Mouse (Mus musculus) lung, adult 2 months (tissue): ENCODE results near the gene Ptprg.

Source experiments
- CTCF ChIP-seq: fragments of 200-500 bp; IDR thresholded peaks from 2 replicates; pipeline ENCODE4 v1.5.1; 2011; ENCODE audit warnings: mild to moderate bottlenecking, low read length, control low read depth; ENCODE audit not compliant: insufficient read depth
- POLR2A ChIP-seq: fragments of 200-500 bp; IDR thresholded peaks from 2 replicates; pipeline ENCODE4 v1.6.1; 2011; ENCODE audit warnings: low read depth, mild to moderate bottlenecking, control low read depth, low read length, borderline replicate concordance; ENCODE audit errors: extremely low read depth

- TF ChIP-seq CTCF (no peak), POLR2A (no peak)
Measured at GRCm38 (mm10) chr14:11612426-11612825, 59.1 kb downstream of the Ptprg start.
